Mouse (Mus musculus): ENCODE results near the gene Synm.

- no peak for TF ChIP-seq CTCF (IDR thresholded peaks at IDR 0.05; ENCODE audit: borderline replicate concordance, extremely low read depth, insufficient read depth, insufficient read length)
- TF ChIP-seq POLR2A (IDR thresholded peaks at IDR 0.05; ENCODE audit: borderline replicate concordance, extremely low read depth, insufficient read depth, insufficient read length, poor library complexity, severe bottlenecking) = no peak
Observed at GRCm38 (mm10) chr7:67800547-67800946, 41.0 kb upstream of the Synm start.
